Mouse (Mus musculus) inflammation-experienced regulatory T-cells, adult 16 weeks (primary cell): Measurements from ENCODE around the gene Sftpd. TPM values are rescaled to one million over a fixed set of nuclear protein-coding genes. Genes with fewer than 3 reads are reported as not detected.

Source experiments
- polyA plus RNA-seq: library from polyadenylated mRNA; unstranded; fragments of 100-300 nt; shearing (Covaris generic); gene quantifications from one replicate; pipeline ENCODE4 v1.2.1, GENCODE M21; 2017

Sftpd gene
- not detected for polyA plus RNA-seq

GRCm38 (mm10) chr14:41185059-41185821, at the start of gene Sftpd:
Gene Sftpd, minus strand, starts transcription at chr14:41185149.

GRCm38 (mm10) chr14:41151220-41151898, 33.6 kb downstream of the Sftpd start, which contains the start of gene Mbl1:
Gene Mbl1, plus strand, starts transcription at chr14:41151458.

GRCm38 (mm10) chr14:41131540-41131939, 53.4 kb downstream of the Sftpd start, which contains the start of gene Sftpa1:
Gene Sftpa1, plus strand, starts transcription at chr14:41131782.

Other genes starting within 250 kb of the Sftpd start
- gene Tspan14, start 218.3 kb downstream of the Sftpd start, polyA plus RNA-seq = 128 TPM
- gene Fam213a, start 171.4 kb downstream of the Sftpd start, polyA plus RNA-seq = 15.9 TPM
- gene Dydc2, start 115.9 kb downstream of the Sftpd start, polyA plus RNA-seq = not detected
- not detected for gene Dydc1, start 112.2 kb downstream of the Sftpd start, polyA plus RNA-seq
- gene Mat1a, start 80.1 kb downstream of the Sftpd start, polyA plus RNA-seq = not detected
- not detected for gene Sftpa1, start 53.4 kb downstream of the Sftpd start, polyA plus RNA-seq
- gene Mbl1, start 33.7 kb downstream of the Sftpd start, polyA plus RNA-seq = not detected
- gene Gm2832, start 93.7 kb upstream of the Sftpd start, polyA plus RNA-seq = not detected
- gene Gm5798, start 163.5 kb upstream of the Sftpd start, polyA plus RNA-seq = 0.88 TPM
- not detected for gene Gm7945, start 201.2 kb upstream of the Sftpd start, polyA plus RNA-seq
- not detected for gene Gm6482, start 223.1 kb upstream of the Sftpd start, polyA plus RNA-seq